In genomic region chr12:85853836-85854235, GRCm38 (mm10) we compare ENCODE assay signal across 20 mouse cellular contexts.
"Had no signal": no experiment of that assay in that cellular context is flagged by ENCODE, and none has a peak within 500 bp of the region (broad histone marks: within the 10 kb centered on the region; RNA-seq: fewer than 3 reads in every experiment).

No protein-coding gene starts in this region.

- H3K4me2 ChIP-seq: limb, embryonic 12.5 days; limb, embryonic 15.5 days; liver, embryonic 11.5 days; midbrain, embryonic 13.5 days; neural tube, embryonic 13.5 days; stomach, embryonic 15.5 days had no signal

- H3K9ac ChIP-seq: limb, embryonic 12.5 days; limb, embryonic 15.5 days; liver, embryonic 14.5 days; liver, postnatal 0 days; midbrain, embryonic 13.5 days; neural tube, embryonic 13.5 days; stomach, embryonic 15.5 days had no signal

- H3K4me1 ChIP-seq: limb, embryonic 12.5 days; midbrain, embryonic 10.5 days; midbrain, embryonic 13.5 days; stomach, embryonic 15.5 days had no signal

- ATAC-seq: liver, postnatal 0 days; midbrain, embryonic 13.5 days; midbrain, embryonic 16.5 days had no signal

- H3K9me3 ChIP-seq: limb, embryonic 12.5 days; limb, embryonic 15.5 days; megakaryocyte, embryonic 14.5 days; midbrain, embryonic 10.5 days; midbrain, embryonic 13.5 days; neural tube, embryonic 13.5 days; stomach, embryonic 15.5 days had no signal

- H3K27ac ChIP-seq: limb, embryonic 12.5 days; limb, embryonic 15.5 days; liver, embryonic 14.5 days; midbrain, embryonic 10.5 days; midbrain, embryonic 13.5 days; neural tube, embryonic 13.5 days; stomach, embryonic 15.5 days had no signal

- DNase-seq: kidney, adult 9 months; kidney, postnatal 14 days; left cerebral cortex, postnatal 4 days; liver, postnatal 0 days; retina, postnatal 1 day; right cerebral cortex, postnatal 25 days; spleen, adult 18-20 months; thymus, adult 18-20 months; thymus, postnatal 36 days had no signal

- H3K27me3 ChIP-seq: limb, embryonic 12.5 days; limb, embryonic 15.5 days; megakaryocyte, embryonic 14.5 days; midbrain, embryonic 13.5 days; neural tube, embryonic 13.5 days; stomach, embryonic 15.5 days had no signal

- H3K36me3 ChIP-seq: stomach, embryonic 15.5 days had no signal

- H3K4me3 ChIP-seq: limb, embryonic 12.5 days; limb, embryonic 15.5 days; megakaryocyte, embryonic 14.5 days; midbrain, embryonic 10.5 days; midbrain, embryonic 13.5 days; myocyte; neural tube, embryonic 13.5 days; stomach, embryonic 15.5 days had no signal
